Mouse (Mus musculus) liver (tissue): ENCODE measurements around the gene Pam.

Experiments used
- DNase-seq: peaks from one replicate; pipeline ENCODE4 v3.0.0-alpha.2; 2020; ENCODE audit warnings: mixed read lengths

Gene Pam

DNA sequence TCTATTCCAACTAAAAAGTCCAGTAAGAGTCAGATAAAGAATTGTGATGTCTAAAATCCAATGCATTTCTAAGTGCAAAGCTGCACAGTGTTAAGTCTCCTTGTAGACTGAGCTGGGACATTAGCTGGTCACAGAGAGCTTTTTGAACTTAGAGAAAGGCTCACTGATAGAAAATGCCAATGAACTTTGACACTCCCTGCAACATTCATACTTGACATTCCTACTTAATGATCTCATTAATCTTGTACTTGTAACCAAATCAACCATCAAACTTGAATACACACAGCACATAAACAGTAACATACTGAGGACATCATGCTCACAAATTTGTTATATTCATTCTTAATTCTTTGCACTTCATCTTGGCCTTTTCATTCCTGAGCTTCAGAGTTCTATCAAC, 335.6 kb downstream of the Pam start:
- DNase-seq: no peak

DNA sequence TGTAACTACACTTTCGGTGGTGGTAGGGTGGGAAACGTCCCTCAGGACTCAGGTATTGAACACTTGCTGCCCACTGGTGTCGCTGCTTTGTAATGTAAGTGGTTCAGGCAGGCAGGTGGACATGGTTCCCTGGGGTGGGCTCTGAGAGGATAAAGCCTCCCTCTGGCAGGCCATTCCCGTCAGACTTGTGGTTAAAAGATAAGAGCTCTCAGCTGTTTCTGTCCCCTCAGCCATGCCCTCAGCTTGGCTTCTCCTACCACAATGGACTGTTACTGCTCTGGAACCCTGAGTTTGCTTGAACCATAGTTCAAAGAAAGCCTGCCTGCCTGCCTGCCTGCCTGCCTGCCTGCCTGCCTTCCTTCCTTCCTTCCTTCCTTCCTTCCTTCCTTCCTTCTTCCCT, 341.1 kb downstream of the Pam start:
- peak; percentile 9 for DNase-seq

DNA sequence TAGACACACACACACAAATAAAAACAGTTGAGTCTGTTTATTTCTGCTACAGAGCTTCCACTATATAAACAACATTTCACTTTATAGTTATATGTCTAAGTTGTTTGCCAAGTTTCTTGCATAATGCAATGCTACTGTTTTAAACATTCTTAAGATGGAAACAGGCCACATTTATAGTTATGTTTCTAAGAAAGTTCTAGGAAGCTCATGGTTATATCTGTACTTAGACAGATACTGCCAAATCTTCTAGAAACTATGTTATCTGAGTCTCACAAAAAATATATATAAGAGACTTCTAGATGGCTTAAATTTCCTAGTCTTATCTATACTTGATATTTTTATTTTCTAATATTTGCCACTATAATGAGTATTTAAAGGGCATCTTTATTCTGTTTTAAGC, 342.2 kb downstream of the Pam start:
- no peak for DNase-seq

DNA sequence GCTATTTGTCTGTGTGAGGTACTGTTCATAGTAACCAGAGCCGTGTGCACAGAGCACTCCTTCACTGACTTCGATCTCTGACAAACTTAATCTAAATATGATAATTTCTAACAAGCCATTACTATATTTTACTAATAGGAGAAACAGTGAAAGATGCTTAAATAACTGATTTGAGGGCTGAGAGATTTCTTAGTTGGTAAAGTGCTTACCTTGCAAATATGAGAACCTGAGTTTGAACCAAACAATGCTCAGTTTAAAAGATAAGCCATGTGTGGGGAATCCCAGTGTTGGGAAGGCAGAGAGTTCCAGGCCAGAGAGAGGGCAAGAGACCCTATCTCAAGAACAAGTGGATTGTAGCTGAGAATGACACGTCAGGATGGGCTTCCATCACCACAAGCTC, 347.3 kb downstream of the Pam start:
- no peak for DNase-seq

DNA sequence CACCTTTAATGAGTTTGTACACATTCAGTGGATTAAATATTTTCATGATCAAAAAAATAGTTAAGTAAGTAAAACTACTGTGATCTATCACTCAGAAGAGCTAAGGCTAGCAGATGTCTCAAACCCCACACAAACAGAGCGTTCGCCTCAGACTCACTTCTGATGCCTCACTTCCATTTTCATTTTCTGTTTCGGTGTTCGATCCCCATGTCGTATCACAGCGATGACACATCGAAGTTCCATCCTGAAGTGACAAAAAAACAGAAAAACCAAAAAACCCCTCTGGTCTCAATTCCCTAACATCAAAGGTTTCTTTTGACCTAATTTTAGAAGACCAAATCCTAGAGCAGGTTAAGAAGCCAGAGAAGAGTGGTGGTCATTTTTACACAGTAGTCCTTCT, 349.2 kb downstream of the Pam start:
- DNase-seq: no peak

DNA sequence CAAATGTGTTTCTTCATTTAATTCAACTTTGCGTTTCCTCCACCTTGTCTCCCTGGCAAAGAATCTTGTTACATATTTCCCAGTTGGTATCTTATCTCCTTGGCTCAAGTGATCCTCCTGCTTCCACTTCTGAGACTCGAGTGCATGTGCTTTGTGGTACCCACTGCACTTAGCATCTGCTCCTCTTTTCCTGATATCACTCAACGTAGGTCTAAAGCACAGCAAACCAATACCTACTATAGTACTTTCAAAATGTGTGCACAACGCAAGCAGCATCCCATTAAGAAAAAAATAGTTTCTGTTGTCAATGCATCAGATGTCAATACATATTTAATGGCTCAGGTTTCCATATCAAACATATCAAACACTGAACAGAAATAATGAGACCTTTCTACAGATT, 349.7 kb downstream of the Pam start:
- DNase-seq: no peak
